Mouse (Mus musculus): ENCODE measurements at regions not wholly inside any gene's neighbourhood (a gene's known extent, or its start where the extent isn't known, plus 50 kb on each side); places are given as distances from the start of the nearest gene placed in this dataset.

- no peaks in the 10 kb centered on the region for H3K36me3 ChIP-seq (ENCODE audit: control insufficient read depth, insufficient read depth, low read length)
- H3K27ac ChIP-seq (ENCODE audit: low read depth, low read length), result no peak overlapping the region
- H3K4me1 ChIP-seq (ENCODE audit: control insufficient read depth, insufficient read depth, low read depth, low read length), result no peaks in the 10 kb centered on the region
- no peak overlapping the region for H3K9ac ChIP-seq (ENCODE audit: low read depth, low read length)
- H3K27me3 ChIP-seq (replicated peaks; ENCODE audit: control insufficient read depth, insufficient read depth, low read length), result no peaks in the 10 kb centered on the region
- no peak overlapping the region for H3K4me3 ChIP-seq (ENCODE audit: low read length)
- no peaks in the 10 kb centered on the region for H3K9me3 ChIP-seq (ENCODE audit: control insufficient read depth, low read length)
- no peak overlapping the region for H3K4me2 ChIP-seq (ENCODE audit: low read length)
- 76% methylated on average over 1 of the region's 1 CpGs for WGBS
- no peak for ATAC-seq
Measured at GRCm38 (mm10) chr16:47875258-47875657, 408.3 kb upstream of the Dppa4 start.

GRCm38 (mm10) chr16:47883476-47883875, 400.1 kb upstream of the Dppa4 start:
- no peak for ATAC-seq
- no peak overlapping the region for H3K4me3 ChIP-seq (ENCODE audit: low read length)
- no peak overlapping the region for H3K9ac ChIP-seq (ENCODE audit: low read depth, low read length)
- H3K36me3 ChIP-seq (ENCODE audit: control insufficient read depth, insufficient read depth, low read length), result no peaks in the 10 kb centered on the region
- WGBS, result 97% methylated on average over 1 of the region's 1 CpGs
- H3K27ac ChIP-seq (ENCODE audit: low read depth, low read length), result no peak overlapping the region
- H3K4me1 ChIP-seq (ENCODE audit: control insufficient read depth, insufficient read depth, low read depth, low read length), result no peaks in the 10 kb centered on the region
- no peaks in the 10 kb centered on the region for H3K9me3 ChIP-seq (ENCODE audit: control insufficient read depth, low read length)
- no peaks in the 10 kb centered on the region for H3K27me3 ChIP-seq (replicated peaks; ENCODE audit: control insufficient read depth, insufficient read depth, low read length)
- H3K4me2 ChIP-seq (ENCODE audit: low read length), result no peak overlapping the region

GRCm38 (mm10) chr16:47887019-47887418, 396.5 kb upstream of the Dppa4 start:
- no peak for ATAC-seq
- WGBS, result 83% methylated on average over 4 of the region's 4 CpGs

GRCm38 (mm10) chr16:47900785-47901184, 382.7 kb upstream of the Dppa4 start:
- no peak for ATAC-seq
- WGBS, result 79% methylated on average over 3 of the region's 3 CpGs
- no peaks in the 10 kb centered on the region for H3K36me3 ChIP-seq (ENCODE audit: control insufficient read depth, insufficient read depth, low read length)
- no peaks in the 10 kb centered on the region for H3K27me3 ChIP-seq (replicated peaks; ENCODE audit: control insufficient read depth, insufficient read depth, low read length)
- no peak overlapping the region for H3K4me3 ChIP-seq (ENCODE audit: low read length)
- H3K9ac ChIP-seq (ENCODE audit: low read depth, low read length), result no peak overlapping the region
- H3K27ac ChIP-seq (ENCODE audit: low read depth, low read length), result no peak overlapping the region
- H3K4me2 ChIP-seq (ENCODE audit: low read length), result no peak overlapping the region
- H3K4me1 ChIP-seq (ENCODE audit: control insufficient read depth, insufficient read depth, low read depth, low read length), result no peaks in the 10 kb centered on the region
- H3K9me3 ChIP-seq (ENCODE audit: control insufficient read depth, low read length), result no peaks in the 10 kb centered on the region

More at GRCm38 (mm10) chr16:47887019-47887418, 396.5 kb upstream of the Dppa4 start:
- Histone ChIP-seq H3K4me1 (ENCODE audit: control insufficient read depth, insufficient read depth, low read depth, low read length) (no peaks in the 10 kb centered on the region), H3K9ac (ENCODE audit: low read depth, low read length) (no peak overlapping the region), H3K4me2 (ENCODE audit: low read length) (no peak overlapping the region), H3K27ac (ENCODE audit: low read depth, low read length) (no peak overlapping the region), H3K4me3 (ENCODE audit: low read length) (no peak overlapping the region), H3K9me3 (ENCODE audit: control insufficient read depth, low read length) (no peaks in the 10 kb centered on the region), H3K27me3 (replicated peaks; ENCODE audit: control insufficient read depth, insufficient read depth, low read length) (no peaks in the 10 kb centered on the region), H3K36me3 (ENCODE audit: control insufficient read depth, insufficient read depth, low read length) (no peaks in the 10 kb centered on the region)

- H3K36me3 ChIP-seq (ENCODE audit: control insufficient read depth, insufficient read depth, low read length), result no peaks in the 10 kb centered on the region
- no peak for ATAC-seq
Measured at GRCm38 (mm10) chr16:47938000-47938399, 345.5 kb upstream of the Dppa4 start.

More at GRCm38 (mm10) chr16:47938000-47938399, 345.5 kb upstream of the Dppa4 start:
- no peak overlapping the region for H3K27ac ChIP-seq (ENCODE audit: low read depth, low read length)
- no peak overlapping the region for H3K4me2 ChIP-seq (ENCODE audit: low read length)
- WGBS, result 84% methylated on average over 2 of the region's 2 CpGs
- no peaks in the 10 kb centered on the region for H3K4me1 ChIP-seq (ENCODE audit: control insufficient read depth, insufficient read depth, low read depth, low read length)
- no peaks in the 10 kb centered on the region for H3K27me3 ChIP-seq (replicated peaks; ENCODE audit: control insufficient read depth, insufficient read depth, low read length)
- no peak overlapping the region for H3K4me3 ChIP-seq (ENCODE audit: low read length)
- no peaks in the 10 kb centered on the region for H3K9me3 ChIP-seq (ENCODE audit: control insufficient read depth, low read length)
- H3K9ac ChIP-seq (ENCODE audit: low read depth, low read length), result no peak overlapping the region

Measured in hindbrain, embryonic 16.5 days (tissue).